ENCODE assay signal across 27 mouse cellular contexts in the genomic region with DNA sequence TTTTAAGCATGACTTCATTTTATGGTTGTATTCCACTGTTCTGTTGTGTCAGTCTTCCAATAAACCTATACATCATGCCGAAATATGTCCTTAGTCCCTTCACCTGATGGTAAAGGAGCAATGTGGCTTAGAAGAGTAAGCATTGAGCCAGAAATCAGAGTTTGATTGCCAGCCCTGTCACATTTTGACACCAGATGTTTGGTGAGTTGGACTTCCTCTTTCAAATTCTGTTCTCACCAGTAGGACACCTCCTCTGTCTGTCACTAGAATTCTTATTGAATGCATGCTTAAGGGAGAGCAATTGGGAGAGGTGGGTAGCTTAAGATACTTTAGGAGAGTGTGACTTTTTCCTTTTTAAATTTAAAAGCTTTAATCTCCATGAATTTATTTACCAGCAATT.
"Had no signal": no experiment of that assay in that cellular context is flagged by ENCODE, and none has a peak within 500 bp of the region (broad histone marks: within the 10 kb centered on the region; RNA-seq: fewer than 3 reads in every experiment).

No protein-coding gene starts in this region.

- ATAC-seq: forebrain, embryonic 13.5 days; forebrain, embryonic 14.5 days; forebrain, embryonic 15.5 days; forebrain, embryonic 16.5 days; forebrain, postnatal 0 days had no signal

- H3K9me3 ChIP-seq: embryonic facial prominence, embryonic 10.5 days; embryonic facial prominence, embryonic 12.5 days; embryonic facial prominence, embryonic 13.5 days; embryonic facial prominence, embryonic 15.5 days; forebrain, embryonic 10.5 days; forebrain, embryonic 12.5 days; forebrain, embryonic 13.5 days; forebrain, embryonic 15.5 days had no signal

- H3K27me3 ChIP-seq: embryonic facial prominence, embryonic 12.5 days; embryonic facial prominence, embryonic 13.5 days; embryonic facial prominence, embryonic 15.5 days; forebrain, embryonic 12.5 days; forebrain, embryonic 13.5 days; forebrain, embryonic 15.5 days had no signal

- DNase-seq: cerebellum, adult 9-10 months; cerebellum, adult 9-11 months; cerebellum, postnatal 10 days; cerebellum, postnatal 14 days; cerebellum, postnatal 25 days; cerebellum, postnatal 36 days; embryo, embryonic 11 days; forebrain, postnatal 0 days; gastrocnemius, adult 2 months; gastrocnemius, postnatal 10 days; gastrocnemius, postnatal 14 days; gastrocnemius, postnatal 25 days; gastrocnemius, postnatal 36 days; heart, adult 11 months; heart, adult 18-20 months; heart, adult 2 months had no signal

- H3K9ac ChIP-seq: embryonic facial prominence, embryonic 12.5 days; embryonic facial prominence, embryonic 13.5 days; embryonic facial prominence, embryonic 15.5 days; forebrain, embryonic 12.5 days; forebrain, embryonic 13.5 days; forebrain, embryonic 15.5 days; forebrain, postnatal 0 days had no signal

- H3K4me2 ChIP-seq: embryonic facial prominence, embryonic 12.5 days; embryonic facial prominence, embryonic 13.5 days; embryonic facial prominence, embryonic 15.5 days; forebrain, embryonic 12.5 days; forebrain, embryonic 13.5 days; forebrain, embryonic 15.5 days had no signal

- H3K4me3 ChIP-seq: embryonic facial prominence, embryonic 10.5 days; embryonic facial prominence, embryonic 12.5 days; embryonic facial prominence, embryonic 13.5 days; embryonic facial prominence, embryonic 15.5 days; erythroblast, embryonic 14.5 days; forebrain, embryonic 10.5 days; forebrain, embryonic 12.5 days; forebrain, embryonic 13.5 days; forebrain, embryonic 15.5 days; gastrocnemius, adult 2 months; heart, adult 2 months had no signal

- H3K4me1 ChIP-seq: embryonic facial prominence, embryonic 10.5 days; embryonic facial prominence, embryonic 12.5 days; embryonic facial prominence, embryonic 13.5 days; embryonic facial prominence, embryonic 15.5 days had no signal

- H3K36me3 ChIP-seq: embryonic facial prominence, embryonic 10.5 days; embryonic facial prominence, embryonic 12.5 days; embryonic facial prominence, embryonic 13.5 days; embryonic facial prominence, embryonic 15.5 days; forebrain, embryonic 10.5 days; forebrain, embryonic 12.5 days; forebrain, embryonic 15.5 days had no signal

- H3K27ac ChIP-seq: embryonic facial prominence, embryonic 10.5 days; embryonic facial prominence, embryonic 12.5 days; embryonic facial prominence, embryonic 13.5 days; embryonic facial prominence, embryonic 15.5 days; forebrain, embryonic 10.5 days; forebrain, embryonic 12.5 days; forebrain, embryonic 13.5 days; forebrain, embryonic 15.5 days; gastrocnemius, adult 2 months; heart, adult 2 months had no signal
